Mouse (Mus musculus) myocyte (in vitro differentiated cells): ENCODE data around the gene Bmpr1a.

Experiments
- CEBPB ChIP-seq: IDR thresholded peaks from 2 replicates; pipeline ENCODE4 v1.6.1; 2011; ENCODE audit warnings: mild to moderate bottlenecking, moderate library complexity; ENCODE audit not compliant: poor library complexity, insufficient read depth, severe bottlenecking
- E2F4 ChIP-seq: IDR thresholded peaks from one replicate; pipeline ENCODE4 v1.6.1; 2011; ENCODE audit warnings: mild to moderate bottlenecking, control low read depth, moderate library complexity; ENCODE audit not compliant: insufficient read depth
- MAX ChIP-seq: IDR thresholded peaks from one replicate; pipeline ENCODE4 v1.6.1; 2011; ENCODE audit warnings: low read depth, mild to moderate bottlenecking, control low read depth
- POLR2A ChIP-seq: IDR thresholded peaks from one replicate; pipeline ENCODE4 v1.6.1; 2011; ENCODE audit warnings: low read depth, mild to moderate bottlenecking, control low read depth, moderate library complexity; ENCODE audit not compliant: insufficient read length
- REST ChIP-seq: IDR thresholded peaks from one replicate; pipeline ENCODE4 v1.6.1; 2011; ENCODE audit warnings: mild to moderate bottlenecking, control low read depth, moderate library complexity; ENCODE audit not compliant: insufficient read depth, insufficient read length
- TCF12 ChIP-seq: IDR thresholded peaks from one replicate; pipeline ENCODE4 v1.6.1; 2011; ENCODE audit warnings: mild to moderate bottlenecking, control low read depth; ENCODE audit not compliant: poor library complexity, insufficient read depth, severe bottlenecking
- USF1 ChIP-seq: IDR thresholded peaks from one replicate; pipeline ENCODE4 v1.6.1; 2011; ENCODE audit warnings: low read depth, mild to moderate bottlenecking, control low read depth, moderate library complexity

DNA sequence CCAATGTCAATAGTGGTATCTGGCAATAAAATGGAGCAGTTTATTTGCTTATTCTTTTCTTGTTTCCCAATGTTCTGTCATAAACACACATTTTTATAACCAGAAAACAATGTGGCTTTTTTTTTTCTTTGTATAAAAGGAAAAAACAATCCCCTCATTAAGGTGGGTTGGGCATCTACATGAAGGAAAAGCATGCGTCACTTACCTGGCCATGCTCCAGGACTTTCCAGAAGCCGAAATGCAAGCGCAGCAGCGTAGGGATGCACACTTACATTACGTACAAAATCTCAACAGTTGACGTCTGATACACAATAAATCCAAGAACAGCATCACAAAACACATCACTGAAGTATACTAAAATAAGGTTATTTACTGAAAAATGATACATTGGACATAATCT lies 92.4 kb downstream of the Bmpr1a start:
- TF ChIP-seq E2F4, result no peak
- TF ChIP-seq POLR2A, result no peak
- no peak for TF ChIP-seq USF1
- no peak for TF ChIP-seq TCF12
- TF ChIP-seq MAX, result no peak
- no peak for TF ChIP-seq REST
- no peak for TF ChIP-seq CEBPB
